Mouse (Mus musculus): ENCODE results near the gene Rbm17.

GRCm38 (mm10) chr2:11567781-11568362 is 36.1 kb downstream of the Rbm17 start:
- TF ChIP-seq CTCF (IDR thresholded peaks at IDR 0.05; ENCODE audit: low read depth, low read length) (no peak), POLR2A (IDR thresholded peaks at IDR 0.05; ENCODE audit: insufficient read depth, low read length) (no peak)
